Mouse (Mus musculus): ENCODE results near the gene Rps11. TPM values are rescaled to one million over a fixed set of nuclear protein-coding genes. Genes with fewer than 3 reads are reported as not detected.

The Rps11 gene
- polyA plus RNA-seq (2012; rRNA removed) = 524 and 549 TPM in 2 replicates

GRCm38 (mm10) chr7:45124224-45125143 lies at the start of gene Rps11:
Rps11 (minus strand) TSS chr7:45124439.

GRCm38 (mm10) chr7:45163735-45164490 lies 39.7 kb upstream of the Rps11 start, which contains the start of gene Slc17a7:
Slc17a7 (plus strand) TSS chr7:45163949.

GRCm38 (mm10) chr7:45154096-45154992 lies 30.1 kb upstream of the Rps11 start, which contains the start of the genes Pih1d1 and Aldh16a1:
Pih1d1 (plus strand) TSS chr7:45154303.
Aldh16a1 (minus strand) TSS chr7:45154584.

GRCm38 (mm10) chr7:45135993-45136567 lies 11.8 kb upstream of the Rps11 start, which contains the start of the genes Gm45713 and Flt3l:
Gm45713 (minus strand) TSS chr7:45136231.
Flt3l (minus strand) TSS chr7:45136432.

GRCm38 (mm10) chr7:45128624-45129246 lies 4.5 kb upstream of the Rps11 start, which contains the start of gene Rpl13a:
Rpl13a (minus strand) TSS chr7:45128761.

GRCm38 (mm10) chr7:45103652-45104180 lies 20.5 kb downstream of the Rps11 start, which contains the start of gene Fcgrt:
Fcgrt (minus strand) TSS chr7:45103851.

GRCm38 (mm10) chr7:45092048-45092447 lies 32.2 kb downstream of the Rps11 start, which contains the start of gene Rcn3:
Rcn3 (minus strand) TSS chr7:45092221.

Other genes starting within 250 kb of the Rps11 start
- 135 and 146 TPM in 2 replicates for gene Med25, start 231.7 kb downstream of the Rps11 start, polyA plus RNA-seq (2012; rRNA removed)
- gene Fuz, start 228.4 kb downstream of the Rps11 start, polyA plus RNA-seq (2012; rRNA removed) = 23.8 and 23.9 TPM in 2 replicates
- 139 and 165 TPM in 2 replicates for gene Ap2a1, start 194.9 kb downstream of the Rps11 start, polyA plus RNA-seq (2012; rRNA removed)
- 0.08 and 0.10 TPM in 2 replicates for gene Tsks, start 181.2 kb downstream of the Rps11 start, polyA plus RNA-seq (2012; rRNA removed)
- gene Cpt1c, start 149.6 kb downstream of the Rps11 start, polyA plus RNA-seq (2012; rRNA removed) = 96.5 and 105 TPM in 2 replicates
- gene Prmt1, start 137.9 kb downstream of the Rps11 start, polyA plus RNA-seq (2012; rRNA removed) = 861 and 874 TPM in 2 replicates
- 89.9 and 97.5 TPM in 2 replicates for gene Irf3, start 126.8 kb downstream of the Rps11 start, polyA plus RNA-seq (2012; rRNA removed)
- gene Bcl2l12, start 125.7 kb downstream of the Rps11 start, polyA plus RNA-seq (2012; rRNA removed) = 8.4 and 10.7 TPM in 2 replicates
- gene Scaf1, start 108.1 kb downstream of the Rps11 start, polyA plus RNA-seq (2012; rRNA removed) = 91.3 and 106 TPM in 2 replicates
- 20.9 and 23.6 TPM in 2 replicates for gene Rras, start 106.5 kb downstream of the Rps11 start, polyA plus RNA-seq (2012; rRNA removed)
- gene Prr12, start 71.6 kb downstream of the Rps11 start, polyA plus RNA-seq (2012; rRNA removed) = 9.9 and 13.2 TPM in 2 replicates
- 74.9 and 77.9 TPM in 2 replicates for gene Nosip, start 62.0 kb downstream of the Rps11 start, polyA plus RNA-seq (2012; rRNA removed)
- 17.9 and 18.6 TPM in 2 replicates for gene Prrg2, start 61.8 kb downstream of the Rps11 start, polyA plus RNA-seq (2012; rRNA removed)
- gene Rcn3, start 32.2 kb downstream of the Rps11 start, polyA plus RNA-seq (2012; rRNA removed) = 34.7 and 64.0 TPM in 2 replicates
- 15.8 and 18.4 TPM in 2 replicates for gene Fcgrt, start 20.6 kb downstream of the Rps11 start, polyA plus RNA-seq (2012; rRNA removed)
- 2,210 and 2,469 TPM in 2 replicates for gene Rpl13a, start 4.3 kb upstream of the Rps11 start, polyA plus RNA-seq (2012; rRNA removed)
- 0.21 and 0.34 TPM in 2 replicates for gene Gm45713, start 11.8 kb upstream of the Rps11 start, polyA plus RNA-seq (2012; rRNA removed)
- gene Flt3l, start 12.0 kb upstream of the Rps11 start, polyA plus RNA-seq (2012; rRNA removed) = 7.5 and 9.1 TPM in 2 replicates
- 144 and 160 TPM in 2 replicates for gene Pih1d1, start 29.9 kb upstream of the Rps11 start, polyA plus RNA-seq (2012; rRNA removed)
- 13.3 and 16.7 TPM in 2 replicates for gene Aldh16a1, start 30.1 kb upstream of the Rps11 start, polyA plus RNA-seq (2012; rRNA removed)
- 45.9 and 55.3 TPM in 2 replicates for gene Slc17a7, start 39.5 kb upstream of the Rps11 start, polyA plus RNA-seq (2012; rRNA removed)
- 0.16 and 0.22 TPM in 2 replicates for gene Gfy, start 55.1 kb upstream of the Rps11 start, polyA plus RNA-seq (2012; rRNA removed)
- gene Pth2, start 56.6 kb upstream of the Rps11 start, polyA plus RNA-seq (2012; rRNA removed) = 0.19 and 0.21 TPM in 2 replicates
- gene Ccdc155, start 80.5 kb upstream of the Rps11 start, polyA plus RNA-seq (2012; rRNA removed) = 0.56 and 0.74 TPM in 2 replicates
- 5.7 and 5.9 TPM in 2 replicates for gene Dkkl1, start 87.7 kb upstream of the Rps11 start, polyA plus RNA-seq (2012; rRNA removed)
- 57.7 and 65.9 TPM in 2 replicates for gene Tead2, start 91.3 kb upstream of the Rps11 start, polyA plus RNA-seq (2012; rRNA removed)
- 1.5 and 1.6 TPM in 2 replicates for gene Cd37, start 114.7 kb upstream of the Rps11 start, polyA plus RNA-seq (2012; rRNA removed)
- 2.1 and 2.2 TPM in 2 replicates for gene Slc6a16, start 116.6 kb upstream of the Rps11 start, polyA plus RNA-seq (2012; rRNA removed)
- 0.03 and 0.12 TPM in 2 replicates for gene Slc6a21, start 153.1 kb upstream of the Rps11 start, polyA plus RNA-seq (2012; rRNA removed)
- gene Trpm4, start 209.3 kb upstream of the Rps11 start, polyA plus RNA-seq (2012; rRNA removed) = 23.4 and 26.7 TPM in 2 replicates
- 0.35 and 2.8 TPM in 2 replicates for gene Hrc, start 210.9 kb upstream of the Rps11 start, polyA plus RNA-seq (2012; rRNA removed)
- 60.6 and 63.5 TPM in 2 replicates for gene Ppfia3, start 242.6 kb upstream of the Rps11 start, polyA plus RNA-seq (2012; rRNA removed)
- gene Lin7b, start 246.1 kb upstream of the Rps11 start, polyA plus RNA-seq (2012; rRNA removed) = 59.8 and 63.1 TPM in 2 replicates